Mouse (Mus musculus) forebrain, postnatal 0 days (tissue): ENCODE measurements around the gene Hipk3. TPM values are rescaled to one million over a fixed set of nuclear protein-coding genes. Genes with fewer than 3 reads are reported as not detected.

ENCODE experiments used
- ATAC-seq: fragments of 200-750 bp; cut with Nextera tagmentation; 2 replicates; pipeline ENCODE4 v1.8.0; 2017; ENCODE audit warnings: mild to moderate bottlenecking, moderate library complexity
- DNase-seq: peaks from one replicate; pipeline ENCODE4 v3.0.0-alpha.2; 2015
- H3K27ac ChIP-seq: fragments of 300-500 bp; sonication (generic); 2 replicates; pipeline ENCODE4 v1.5.1; 2014; ENCODE audit warnings: low read depth, mild to moderate bottlenecking, antibody characterized with exemption, low read length, moderate library complexity, mixed read lengths
- H3K27me3 ChIP-seq: fragments of 300-500 bp; sonication (generic); 2 replicates; pipeline ENCODE4 v1.6.1; 2014; ENCODE audit warnings: mild to moderate bottlenecking, low read length, mixed read lengths; ENCODE audit not compliant: insufficient read depth
- H3K36me3 ChIP-seq: fragments of 300-500 bp; sonication (generic); 2 replicates; pipeline ENCODE4 v1.6.1; 2014; ENCODE audit warnings: mild to moderate bottlenecking, moderate library complexity; ENCODE audit not compliant: insufficient read depth
- H3K4me1 ChIP-seq: fragments of 300-500 bp; sonication (generic); 2 replicates; pipeline ENCODE4 v1.6.1; 2014; ENCODE audit warnings: antibody characterized with exemption; ENCODE audit not compliant: insufficient read depth
- H3K4me2 ChIP-seq: fragments of 300-500 bp; sonication (generic); 2 replicates; pipeline ENCODE4 v1.6.1; 2014; ENCODE audit warnings: low read depth, mild to moderate bottlenecking, moderate library complexity
- H3K4me3 ChIP-seq: fragments of 300-500 bp; sonication (generic); 2 replicates; pipeline ENCODE4 v1.5.1; 2014; ENCODE audit warnings: low read depth, low read length, mixed read lengths
- H3K9ac ChIP-seq: fragments of 300-500 bp; sonication (generic); 2 replicates; pipeline ENCODE4 v1.6.1; 2014; ENCODE audit warnings: mild to moderate bottlenecking
- H3K9me3 ChIP-seq: fragments of 300-500 bp; sonication (generic); 2 replicates; pipeline ENCODE4 v1.6.1; 2016; ENCODE audit warnings: low read length
- CTCF ChIP-seq: sonication (generic); IDR thresholded peaks from 2 replicates; pipeline ENCODE4 v1.5.1; 2016; ENCODE audit warnings: antibody characterized with exemption, control low read depth, low read depth
- WGBS: fragments of 180-500 bp; shearing (Covaris S2); extraction: QIAGEN DNeasy Blood & Tissue Kit; methylation state at CpG from one replicate; pipeline ENCODE4 v1.1.7; 2014; 5-methylcytosine and 5-hydroxymethylcytosine counted together
- polyA plus RNA-seq: library from polyadenylated mRNA; unstranded; fragments of >200 nt; fragmentation: Nextera tagmentation; extraction: Ambion mirVana; gene quantifications from 2 replicates; pipeline ENCODE4 v1.2.1, GENCODE M21; 2015
- total RNA-seq: library from RNA; depleted of rRNA; stranded (reverse); fragments of >200 nt; gene quantifications from 2 replicates; pipeline ENCODE4 v1.2.3, GENCODE M21; 2014

The Hipk3 gene
- total and polyA plus RNA-seq, 2 experiments from 2014 or later = 5.0 to 36.6 TPM

DNA sequence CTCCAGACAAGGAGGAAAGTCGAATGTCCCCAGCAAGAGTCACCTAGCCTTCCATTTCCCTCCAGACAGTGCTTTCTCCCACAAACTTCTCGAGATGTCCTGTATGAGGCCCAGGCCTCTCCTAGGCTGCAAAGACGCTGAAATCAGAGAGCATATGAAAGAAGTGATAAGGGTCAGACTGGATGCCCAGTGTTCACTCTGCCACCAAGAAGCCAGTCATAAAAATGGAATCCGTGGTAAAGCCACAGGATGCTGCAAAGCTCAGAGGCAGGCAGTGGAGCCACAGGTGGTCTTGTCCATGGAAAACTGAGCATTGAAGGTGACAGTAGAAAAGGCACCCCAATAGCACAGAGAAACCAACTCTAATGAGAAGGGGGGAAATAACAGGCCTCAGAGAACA is 86.3 kb downstream of the Hipk3 start:
- ATAC-seq = no peak
- WGBS = 64% methylated on average over 4 of the region's 4 CpGs
- no peaks in the 10 kb centered on the region for H3K27me3 ChIP-seq
- H3K4me2 ChIP-seq = peak overlapping the region; percentile 56
- H3K4me1 ChIP-seq = peaks cover 21% of the 10 kb centered on the region
- no peak for DNase-seq
- TF ChIP-seq CTCF = no peak
- no peaks in the 10 kb centered on the region for H3K9me3 ChIP-seq
- no peaks in the 10 kb centered on the region for H3K36me3 ChIP-seq
- H3K27ac ChIP-seq = no peak overlapping the region
- peak overlapping the region; percentile 89 for H3K4me3 ChIP-seq
- peak overlapping the region; percentile 25; the same call in 1 of the 2 replicates for H3K9ac ChIP-seq

DNA sequence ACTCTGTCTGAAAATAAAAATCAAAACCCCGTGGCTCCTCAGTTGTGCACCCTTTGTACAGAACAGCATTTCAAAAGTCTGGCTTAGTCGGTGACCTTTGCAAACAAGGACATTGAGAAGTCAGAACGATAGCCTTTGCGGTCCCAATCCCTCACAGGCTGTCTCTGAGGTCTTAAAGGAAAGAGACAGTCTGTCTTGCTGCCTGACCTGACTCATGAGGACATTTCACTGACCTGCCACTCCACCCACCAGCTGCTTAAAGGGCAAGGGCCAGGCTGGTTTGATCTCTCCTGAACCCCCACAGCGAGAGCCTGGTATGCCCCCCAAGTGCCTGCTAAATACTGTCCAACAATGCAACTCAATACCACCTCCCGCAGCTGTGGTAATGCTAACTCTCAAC is 90.2 kb downstream of the Hipk3 start:
- Histone ChIP-seq H3K4me3 (no peak overlapping the region), H3K9ac (no peak overlapping the region), H3K36me3 (no peaks in the 10 kb centered on the region), H3K27ac (no peak overlapping the region), H3K4me2 (no peak overlapping the region), H3K27me3 (no peaks in the 10 kb centered on the region), H3K4me1 (peaks cover 21% of the 10 kb centered on the region), H3K9me3 (no peaks in the 10 kb centered on the region)
- WGBS = 86% methylated on average over 6 of the region's 6 CpGs
- DNase-seq = no peak
- ATAC-seq = no peak
- no peak for TF ChIP-seq CTCF

DNA sequence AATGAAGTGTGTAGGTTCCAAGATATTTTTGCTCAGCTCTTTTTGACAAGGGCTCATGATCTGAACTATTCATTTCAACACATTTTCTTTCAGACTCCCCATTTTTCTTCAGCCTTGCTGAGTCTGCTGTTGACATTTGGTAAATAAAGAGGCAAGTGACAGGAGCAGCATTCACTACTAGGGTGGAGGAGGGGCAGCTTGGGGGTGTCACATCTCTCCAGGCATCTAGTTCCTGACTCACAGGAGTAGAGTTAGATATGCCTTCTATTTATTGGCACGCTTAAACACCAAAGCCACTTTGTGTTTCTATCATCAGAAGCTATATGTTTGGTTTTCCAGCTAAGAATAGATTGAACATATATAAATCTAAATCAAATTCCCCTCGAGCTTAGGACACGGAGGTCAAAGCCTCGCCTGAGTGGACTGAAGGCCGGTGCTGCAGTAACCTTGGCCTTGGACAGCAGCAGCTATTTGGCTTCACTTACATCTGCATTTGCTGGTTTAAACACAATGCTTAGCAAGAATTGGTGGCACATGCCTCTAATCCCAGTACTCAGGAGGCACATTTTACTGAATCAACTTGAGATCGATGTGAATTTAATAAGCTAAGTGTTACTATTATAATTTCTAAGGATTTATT is 95.5 kb downstream of the Hipk3 start:
- Histone ChIP-seq H3K4me3 (no peak overlapping the region), H3K9ac (no peak overlapping the region), H3K9me3 (no peaks in the 10 kb centered on the region), H3K36me3 (no peaks in the 10 kb centered on the region), H3K27me3 (no peaks in the 10 kb centered on the region), H3K4me1 (no peaks in the 10 kb centered on the region), H3K27ac (no peak overlapping the region), H3K4me2 (no peak overlapping the region)
- TF ChIP-seq CTCF = no peak
- DNase-seq (no peak), ATAC-seq (no peak; the same call in 1 of the 2 replicates)
- 83% methylated on average over 6 of the region's 6 CpGs for WGBS

DNA sequence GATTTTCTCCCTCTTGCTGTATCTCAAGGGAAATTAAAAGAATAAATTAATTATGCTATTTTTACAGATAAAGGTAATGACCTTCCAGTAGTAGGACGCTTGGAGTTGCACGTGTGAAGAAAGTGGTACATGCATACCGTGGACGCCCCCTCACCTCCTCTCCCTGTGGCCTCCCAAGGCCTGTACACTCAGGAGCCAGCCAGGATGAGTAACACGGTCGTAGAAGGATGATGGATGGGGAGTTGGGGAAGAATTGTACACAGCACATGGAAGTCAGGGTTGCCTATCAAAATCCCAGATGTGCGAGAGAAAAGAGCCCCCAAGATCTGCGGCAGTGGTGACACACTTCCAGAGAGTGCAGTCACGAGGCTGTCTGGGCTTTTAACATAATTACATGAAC is 98.3 kb downstream of the Hipk3 start:
- DNase-seq (no peak), ATAC-seq (0 out of 2 replicates have a peak, but pooled peaks have one; percentile 3)
- H3K27me3 ChIP-seq = no peaks in the 10 kb centered on the region
- no peak for TF ChIP-seq CTCF
- no peaks in the 10 kb centered on the region for H3K9me3 ChIP-seq
- no peak overlapping the region for H3K4me3 ChIP-seq
- 84% methylated on average over 9 of the region's 9 CpGs for WGBS
- H3K27ac ChIP-seq = no peak overlapping the region
- no peak overlapping the region for H3K9ac ChIP-seq
- H3K4me1 ChIP-seq = no peaks in the 10 kb centered on the region
- no peaks in the 10 kb centered on the region for H3K36me3 ChIP-seq
- H3K4me2 ChIP-seq = no peak overlapping the region

DNA sequence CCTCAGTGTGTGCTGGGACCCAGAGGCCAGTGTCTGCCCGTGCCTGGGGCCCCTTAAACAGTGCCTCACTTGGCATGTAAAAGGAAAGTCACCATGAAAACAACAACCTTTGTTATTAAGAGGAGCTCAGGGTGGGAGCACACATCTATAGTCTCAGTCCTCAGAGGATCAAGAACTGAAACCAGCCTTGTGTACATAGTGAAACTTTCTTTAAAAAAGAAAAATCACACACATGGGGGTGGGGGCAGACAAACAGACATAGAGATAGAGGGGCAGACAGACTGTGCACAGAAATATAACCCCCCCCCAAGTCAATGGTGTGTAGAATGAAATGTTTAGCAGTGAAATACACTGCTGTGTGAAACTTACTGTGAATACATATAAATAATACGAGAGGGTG is 99.5 kb downstream of the Hipk3 start:
- no peak for ATAC-seq

DNA sequence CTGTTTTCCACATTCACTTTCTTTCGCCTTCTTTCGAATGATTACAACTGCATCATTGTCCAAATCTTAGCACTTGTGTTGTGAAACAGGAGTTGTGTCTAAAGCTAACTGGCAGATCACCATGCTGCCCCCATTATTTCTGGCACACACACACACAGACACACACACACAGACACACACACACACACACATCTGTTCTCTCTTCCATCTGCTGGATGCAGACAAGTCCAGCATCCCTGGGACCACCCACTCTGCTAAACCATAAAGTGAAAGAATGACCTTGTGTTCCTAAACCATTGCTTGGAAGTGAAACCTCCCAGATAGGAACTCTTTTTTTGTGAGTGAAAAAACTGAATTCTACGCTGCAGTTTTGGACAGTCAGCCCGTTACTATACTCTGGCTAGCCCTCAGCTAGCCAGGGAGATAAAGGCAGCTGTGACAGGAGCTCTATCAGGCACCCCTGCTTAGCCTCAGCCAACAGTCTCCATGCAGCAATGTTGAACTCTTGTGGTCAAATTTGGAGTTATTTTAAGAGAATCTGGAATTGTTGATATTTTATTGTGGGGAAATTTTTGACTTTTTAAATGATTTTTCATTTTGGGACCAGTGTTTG is 101.4 kb downstream of the Hipk3 start:
- no peaks in the 10 kb centered on the region for H3K4me1 ChIP-seq

More for the DNA sequence above, 99.5 kb downstream of the Hipk3 start:
- Histone ChIP-seq H3K4me2 (no peak overlapping the region), H3K9ac (no peak overlapping the region), H3K27me3 (no peaks in the 10 kb centered on the region), H3K27ac (no peak overlapping the region), H3K36me3 (no peaks in the 10 kb centered on the region), H3K4me1 (no peaks in the 10 kb centered on the region), H3K9me3 (no peaks in the 10 kb centered on the region), H3K4me3 (no peak overlapping the region)
- WGBS = 50% methylated on average over 2 of the region's 2 CpGs
- TF ChIP-seq CTCF = no peak
- DNase-seq = no peak

DNA sequence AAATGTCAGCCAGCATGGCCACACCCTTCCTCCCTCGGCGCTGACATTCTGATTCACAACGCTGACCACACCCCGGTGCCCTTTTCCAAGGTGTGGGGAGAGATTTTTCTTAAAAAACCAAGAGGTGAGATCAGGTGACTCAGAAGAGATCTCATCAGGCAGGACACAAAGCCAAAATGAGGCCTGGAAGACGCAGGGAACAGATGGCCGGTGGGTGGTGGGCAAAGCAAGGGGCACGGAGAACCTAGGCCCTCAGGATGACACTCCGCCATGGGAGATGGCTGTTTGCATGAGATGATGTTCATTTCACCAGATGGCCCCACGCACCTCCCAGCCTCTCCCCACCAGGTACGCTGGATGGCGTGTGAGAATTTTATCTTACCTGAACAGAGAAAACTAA is 105.0 kb downstream of the Hipk3 start:
- no peak for ATAC-seq
- no peak for DNase-seq
- H3K27ac ChIP-seq = no peak overlapping the region

More for the DNA sequence above, 101.4 kb downstream of the Hipk3 start:
- Histone ChIP-seq H3K4me2 (no peak overlapping the region), H3K9ac (no peak overlapping the region), H3K27me3 (no peaks in the 10 kb centered on the region), H3K9me3 (no peaks in the 10 kb centered on the region), H3K36me3 (no peaks in the 10 kb centered on the region), H3K27ac (peak overlapping the region; percentile 30; the same call in 1 of the 2 replicates), H3K4me3 (no peak overlapping the region)
- no peak for DNase-seq
- no peak for ATAC-seq
- no peak for TF ChIP-seq CTCF
- 52% methylated on average over 4 of the region's 4 CpGs for whole genome bisulfite sequencing

More for the DNA sequence above, 105.0 kb downstream of the Hipk3 start:
- Histone ChIP-seq H3K36me3 (no peaks in the 10 kb centered on the region), H3K9me3 (no peaks in the 10 kb centered on the region), H3K4me3 (no peak overlapping the region), H3K9ac (no peak overlapping the region), H3K4me1 (0 out of 2 replicates have a peak, but pooled peaks cover 3% of the 10 kb centered on the region), H3K4me2 (no peak overlapping the region), H3K27me3 (no peaks in the 10 kb centered on the region)
- WGBS = 93% methylated on average over 11 of the region's 11 CpGs
- TF ChIP-seq CTCF = no peak
